Mouse (Mus musculus) liver, embryonic 15.5 days (tissue): ENCODE measurements around the gene Chrdl1. TPM values are rescaled to one million over a fixed set of nuclear protein-coding genes. Genes with fewer than 3 reads are reported as not detected.

ENCODE experiments used
- ATAC-seq: fragments of 200-750 bp; cut with Nextera tagmentation; 2 replicates; pipeline ENCODE4 v1.8.0; 2017; ENCODE audit warnings: moderate number of reproducible peaks, mild to moderate bottlenecking, moderate library complexity; ENCODE audit not compliant: insufficient read depth
- H3K27ac ChIP-seq: fragments of 300-500 bp; sonication (generic); replicated peaks from 2 replicates; pipeline ENCODE4 v1.5.1; 2015; ENCODE audit warnings: mild to moderate bottlenecking, inconsistent platforms
- H3K27me3 ChIP-seq: fragments of 300-500 bp; sonication (generic); 2 replicates; pipeline ENCODE4 v1.6.1; 2015; ENCODE audit warnings: mild to moderate bottlenecking, inconsistent platforms
- H3K36me3 ChIP-seq: fragments of 300-500 bp; sonication (generic); replicated peaks from 2 replicates; pipeline ENCODE4 v1.6.1; 2015; ENCODE audit warnings: moderate library complexity, mild to moderate bottlenecking, inconsistent platforms
- H3K4me1 ChIP-seq: fragments of 300-500 bp; sonication (generic); replicated peaks from 2 replicates; pipeline ENCODE4 v1.6.1; 2015; ENCODE audit warnings: inconsistent platforms
- H3K4me2 ChIP-seq: fragments of 300-500 bp; sonication (generic); 2 replicates; pipeline ENCODE4 v1.6.1; 2015; ENCODE audit warnings: moderate library complexity, mild to moderate bottlenecking, inconsistent platforms
- H3K4me3 ChIP-seq: fragments of 300-500 bp; sonication (generic); replicated peaks from 2 replicates; pipeline ENCODE4 v1.5.1; 2015; ENCODE audit warnings: mild to moderate bottlenecking, inconsistent platforms
- H3K9ac ChIP-seq: fragments of 300-500 bp; sonication (generic); 2 replicates; pipeline ENCODE4 v1.6.1; 2015; ENCODE audit warnings: moderate library complexity, mild to moderate bottlenecking, inconsistent platforms
- H3K9me3 ChIP-seq: fragments of 300-500 bp; sonication (generic); replicated peaks from 2 replicates; pipeline ENCODE4 v1.6.1; 2016; ENCODE audit warnings: inconsistent platforms
- WGBS: fragments of 180-500 bp; shearing (Covaris S2); methylation state at CpG from one replicate; pipeline ENCODE4 v1.1.7; 2015; ENCODE audit warnings: mixed read lengths; ENCODE audit not compliant: insufficient replicate concordance; 5-methylcytosine and 5-hydroxymethylcytosine counted together
- polyA plus RNA-seq: library from polyadenylated mRNA; unstranded; fragments of >200 nt; fragmentation: Nextera tagmentation; extraction: Ambion mirVana; gene quantifications from 2 replicates; pipeline ENCODE4 v1.2.1, GENCODE M21; 2015

The Chrdl1 gene
- 0.44 and 0.91 TPM in 2 replicates for polyA plus RNA-seq

GRCm38 (mm10) chrX:143393791-143394369 lies at the start of gene Chrdl1:
Gene Chrdl1 (minus strand): TSS chrX:143394262.
- peak within 1 kb of the TSS; percentile 7; the same call in 1 of the 2 replicates for H3K4me3 ChIP-seq
- H3K9me3 ChIP-seq = no peaks in the 10 kb centered on the region
- 14% methylated on average over 35 of the region's 37 CpGs for WGBS
- peak within 1 kb of the TSS; percentile 33; the same call in 1 of the 2 replicates for H3K4me2 ChIP-seq
- H3K9ac ChIP-seq = no peak within 1 kb of the TSS
- no peaks in the 10 kb centered on the region for H3K4me1 ChIP-seq
- no peak for ATAC-seq
- H3K36me3 ChIP-seq = no peaks in the 10 kb centered on the region
- no peak within 1 kb of the TSS for H3K27ac ChIP-seq
- peaks cover 30% of the 10 kb centered on the region for H3K27me3 ChIP-seq

GRCm38 (mm10) chrX:143442638-143443037 lies 48.6 kb upstream of the Chrdl1 start:
- Histone ChIP-seq H3K9ac (no peak overlapping the region), H3K4me1 (no peaks in the 10 kb centered on the region), H3K27me3 (0 out of 2 replicates have a peak, but pooled peaks cover under 1% of the 10 kb centered on the region), H3K27ac (no peak overlapping the region), H3K4me3 (no peak overlapping the region), H3K4me2 (no peak overlapping the region), H3K36me3 (no peaks in the 10 kb centered on the region), H3K9me3 (no peaks in the 10 kb centered on the region)
- ATAC-seq = no peak
- WGBS = 34% methylated on average over 4 of the region's 4 CpGs

- no peaks in the 10 kb centered on the region for H3K4me1 ChIP-seq
- H3K27me3 ChIP-seq = no peaks in the 10 kb centered on the region
- no peak overlapping the region for H3K27ac ChIP-seq
- no peaks in the 10 kb centered on the region for H3K9me3 ChIP-seq
- H3K36me3 ChIP-seq = no peaks in the 10 kb centered on the region
- no peak overlapping the region for H3K4me2 ChIP-seq
- H3K9ac ChIP-seq = no peak overlapping the region
- ATAC-seq = no peak
- 56% methylated on average over 2 of the region's 2 CpGs for WGBS
- H3K4me3 ChIP-seq = no peak overlapping the region
Measured at GRCm38 (mm10) chrX:143404601-143405000, 10.5 kb upstream of the Chrdl1 start.

GRCm38 (mm10) chrX:143366256-143366959 lies 27.7 kb downstream of the Chrdl1 start:
- Histone ChIP-seq H3K27ac (no peak overlapping the region), H3K36me3 (no peaks in the 10 kb centered on the region), H3K9ac (no peak overlapping the region), H3K4me2 (no peak overlapping the region), H3K4me1 (no peaks in the 10 kb centered on the region), H3K4me3 (no peak overlapping the region), H3K9me3 (no peaks in the 10 kb centered on the region), H3K27me3 (no peaks in the 10 kb centered on the region)
- 56% methylated on average over 4 of the region's 4 CpGs for WGBS
- ATAC-seq = no peak

- no peak for ATAC-seq
- Histone ChIP-seq H3K36me3 (no peaks in the 10 kb centered on the region), H3K27ac (no peak overlapping the region), H3K27me3 (no peaks in the 10 kb centered on the region; the same call in 1 of the 2 replicates), H3K9ac (no peak overlapping the region), H3K4me3 (no peak overlapping the region), H3K4me1 (no peaks in the 10 kb centered on the region), H3K9me3 (no peaks in the 10 kb centered on the region), H3K4me2 (no peak overlapping the region)
- WGBS = 58% methylated on average over 5 of the region's 5 CpGs
Measured at GRCm38 (mm10) chrX:143347227-143347626, 46.8 kb downstream of the Chrdl1 start.

GRCm38 (mm10) chrX:143346739-143347138 lies 47.3 kb downstream of the Chrdl1 start:
- 60% methylated on average over 3 of the region's 3 CpGs for WGBS
- no peak overlapping the region for H3K4me2 ChIP-seq
- H3K27me3 ChIP-seq = no peaks in the 10 kb centered on the region; the same call in 1 of the 2 replicates
- no peaks in the 10 kb centered on the region for H3K36me3 ChIP-seq
- ATAC-seq = no peak
- H3K27ac ChIP-seq = no peak overlapping the region
- no peak overlapping the region for H3K9ac ChIP-seq
- H3K4me3 ChIP-seq = no peak overlapping the region
- H3K4me1 ChIP-seq = no peaks in the 10 kb centered on the region
- H3K9me3 ChIP-seq = no peaks in the 10 kb centered on the region

GRCm38 (mm10) chrX:143344509-143345495 lies 49.3 kb downstream of the Chrdl1 start:
- ATAC-seq = no peak
- Histone ChIP-seq H3K9me3 (no peaks in the 10 kb centered on the region), H3K9ac (no peak overlapping the region), H3K4me3 (no peak overlapping the region), H3K27me3 (no peaks in the 10 kb centered on the region; the same call in 1 of the 2 replicates), H3K4me1 (no peaks in the 10 kb centered on the region), H3K4me2 (no peak overlapping the region), H3K27ac (no peak overlapping the region), H3K36me3 (no peaks in the 10 kb centered on the region)
- 46% methylated on average over 5 of the region's 5 CpGs for WGBS

GRCm38 (mm10) chrX:143338156-143338555 lies 55.9 kb downstream of the Chrdl1 start:
- Histone ChIP-seq H3K27ac (no peak overlapping the region), H3K36me3 (no peaks in the 10 kb centered on the region), H3K27me3 (no peaks in the 10 kb centered on the region; the same call in 1 of the 2 replicates), H3K4me3 (no peak overlapping the region), H3K4me1 (no peaks in the 10 kb centered on the region), H3K9ac (no peak overlapping the region), H3K9me3 (no peaks in the 10 kb centered on the region), H3K4me2 (no peak overlapping the region)
- WGBS = 55% methylated on average over 4 of the region's 4 CpGs
- no peak for ATAC-seq

GRCm38 (mm10) chrX:143337561-143337960 lies 56.5 kb downstream of the Chrdl1 start:
- H3K9me3 ChIP-seq = no peaks in the 10 kb centered on the region
- ATAC-seq = no peak
- H3K27ac ChIP-seq = no peak overlapping the region
- 53% methylated on average over 3 of the region's 3 CpGs for WGBS
- no peak overlapping the region for H3K9ac ChIP-seq
- H3K4me1 ChIP-seq = no peaks in the 10 kb centered on the region
- no peaks in the 10 kb centered on the region for H3K36me3 ChIP-seq
- H3K4me2 ChIP-seq = no peak overlapping the region
- no peak overlapping the region for H3K4me3 ChIP-seq
- no peaks in the 10 kb centered on the region; the same call in 1 of the 2 replicates for H3K27me3 ChIP-seq

- Histone ChIP-seq H3K27ac (no peak overlapping the region), H3K27me3 (no peaks in the 10 kb centered on the region; the same call in 1 of the 2 replicates), H3K4me2 (no peak overlapping the region), H3K9ac (no peak overlapping the region), H3K9me3 (no peaks in the 10 kb centered on the region), H3K4me1 (no peaks in the 10 kb centered on the region), H3K4me3 (no peak overlapping the region), H3K36me3 (no peaks in the 10 kb centered on the region)
- 80% methylated on average over 4 of the region's 4 CpGs for WGBS
- no peak for ATAC-seq
Measured at GRCm38 (mm10) chrX:143336661-143337060, 57.4 kb downstream of the Chrdl1 start.

- Histone ChIP-seq H3K9ac (no peak overlapping the region), H3K4me2 (no peak overlapping the region), H3K9me3 (no peaks in the 10 kb centered on the region), H3K4me1 (no peaks in the 10 kb centered on the region), H3K27ac (no peak overlapping the region), H3K4me3 (no peak overlapping the region), H3K36me3 (no peaks in the 10 kb centered on the region), H3K27me3 (no peaks in the 10 kb centered on the region; the same call in none of the 2 replicates)
- WGBS = 47% methylated on average over 5 of the region's 5 CpGs
- ATAC-seq = no peak
Measured at GRCm38 (mm10) chrX:143335846-143336245, 58.2 kb downstream of the Chrdl1 start.
